Mouse (Mus musculus): ENCODE data around the gene Bri3. TPM values are rescaled to one million over a fixed set of nuclear protein-coding genes. Genes with fewer than 3 reads are reported as not detected.
"Not testable (repeated sequence)": the region's sequence is repeated elsewhere in the genome, so short reads cannot be mapped to it uniquely, and the experiment has no call there.

Gene Bri3
- total RNA-seq, 2 experiments from 2014 or later: 68.9 to 72.5 TPM

- intact Hi-C loops (cut with DNase I): no loop called here
These were observed 100.4 kb downstream of the Bri3 start for GRCm38 (mm10) chr5:144344592-144344991.

GRCm38 (mm10) chr5:144351185-144351584 is 106.9 kb downstream of the Bri3 start:
- intact Hi-C loops (cut with DNase I): no loop called here
- DNase-seq: no peak

More at GRCm38 (mm10) chr5:144344592-144344991, 100.4 kb downstream of the Bri3 start:
- DNase-seq: no peak

DNA sequence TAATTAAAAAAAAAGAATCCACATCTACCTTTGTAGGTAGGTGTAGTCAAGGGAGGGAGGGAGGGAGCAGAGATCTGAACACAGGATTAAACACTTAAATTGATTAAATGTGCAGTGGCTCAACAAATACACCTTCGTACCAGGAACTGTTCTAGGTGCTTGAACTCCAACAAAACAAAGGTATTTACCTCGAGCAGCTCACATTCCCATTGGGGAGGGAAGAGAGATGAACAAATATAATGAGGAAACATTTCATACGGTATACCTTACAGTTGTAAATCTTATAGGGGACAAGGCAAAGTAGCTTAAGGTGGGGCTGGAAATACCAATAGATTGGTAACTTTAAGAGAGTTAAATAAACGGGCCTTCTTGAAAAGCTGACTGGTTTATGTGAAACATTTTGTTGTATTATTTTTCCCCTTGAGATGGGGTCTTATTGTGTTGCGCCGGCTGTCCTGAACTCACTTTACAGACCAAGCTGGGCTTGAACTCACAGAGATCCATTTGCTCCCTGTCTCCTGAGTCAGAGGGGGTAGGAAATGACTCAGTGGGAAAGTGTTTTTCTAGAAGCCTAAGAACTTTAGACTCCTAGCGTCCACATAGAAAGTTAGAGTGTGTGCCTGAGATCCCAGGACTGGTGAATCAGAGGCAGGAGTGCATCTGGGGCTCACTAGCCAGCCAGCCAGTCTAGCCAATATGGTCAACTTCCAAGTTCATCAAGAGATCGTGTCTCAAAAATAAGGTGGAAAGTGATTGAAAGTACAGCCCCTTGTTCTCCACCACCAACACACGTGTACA is 108.2 kb downstream of the Bri3 start:
- intact Hi-C loops (cut with DNase I): no loop called here
- no peak for DNase-seq

- intact Hi-C loops (cut with DNase I): no loop called here
- no peak for DNase-seq
These were observed 112.7 kb downstream of the Bri3 start for GRCm38 (mm10) chr5:144356776-144357455.

GRCm38 (mm10) chr5:144357551-144357880 is 113.3 kb downstream of the Bri3 start:
- DNase-seq: no peak
- intact Hi-C loops (cut with DNase I): no loop called here

DNA sequence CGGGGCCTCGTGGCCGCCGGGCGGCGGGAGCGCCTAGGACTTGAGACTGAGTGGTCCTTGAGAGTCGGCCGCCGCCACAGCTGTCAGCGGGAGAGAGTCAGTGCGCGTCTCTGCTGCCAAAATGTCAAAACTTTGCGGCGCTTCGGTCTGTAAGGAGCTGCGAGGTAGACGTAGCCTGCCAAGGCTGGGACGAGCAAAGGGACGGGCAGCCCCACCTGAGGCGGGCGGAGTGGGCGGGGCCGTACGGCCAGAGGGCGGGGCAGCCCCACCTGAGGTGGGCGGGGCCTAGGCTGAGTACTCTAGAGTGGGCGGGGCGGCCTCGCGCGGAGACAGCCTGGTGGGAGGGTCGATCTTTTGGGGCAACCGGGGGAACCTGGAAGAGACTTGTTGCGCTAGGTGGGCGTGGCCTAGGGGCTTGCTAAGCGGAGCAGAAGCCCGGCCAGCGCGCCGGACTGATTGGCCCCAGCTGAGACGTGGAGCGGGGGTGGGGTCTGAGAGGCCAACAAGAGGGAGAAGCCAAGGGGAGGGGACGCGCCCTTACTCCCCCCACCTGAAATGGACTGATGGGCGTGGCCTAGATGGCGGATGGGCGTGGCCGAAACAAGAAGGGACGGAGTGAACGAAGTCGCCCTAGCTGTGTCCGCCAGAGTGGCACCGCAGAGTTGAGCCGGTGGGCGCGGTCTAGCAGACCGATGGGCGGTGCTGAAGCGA is 113.8 kb downstream of the Bri3 start, which contains the start of gene Baiap2l1:
Baiap2l1 (minus strand) TSS at position 232 of the 711 bp plus-strand sequence.
- DNase-seq: peak; percentile 74
- intact Hi-C loops (cut with DNase I): no loop called here

GRCm38 (mm10) chr5:144358592-144358917 is 114.3 kb downstream of the Bri3 start:
- intact Hi-C loops (cut with DNase I): no loop called here
- DNase-seq: no peak

DNA sequence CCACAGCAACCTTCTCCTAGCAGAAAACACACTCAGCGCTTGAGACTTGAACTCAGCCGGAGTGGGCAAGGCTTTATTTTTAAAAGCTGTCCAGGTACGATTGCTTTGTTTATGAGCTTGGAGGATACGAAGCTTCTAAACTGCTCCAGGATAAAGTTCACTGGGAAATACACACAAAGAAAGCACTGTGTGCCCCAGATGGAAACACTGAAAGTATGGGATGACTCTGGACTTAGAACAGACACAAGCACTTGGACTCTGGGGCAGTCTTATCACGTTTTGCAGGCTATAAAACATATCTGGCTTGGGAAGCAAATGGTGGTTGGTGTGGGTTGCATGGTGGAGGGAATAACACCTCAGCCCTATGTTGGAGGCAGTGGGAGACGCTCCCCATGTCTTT is 115.6 kb downstream of the Bri3 start:
- intact Hi-C loops (cut with DNase I): no loop called here
- DNase-seq: no peak

DNA sequence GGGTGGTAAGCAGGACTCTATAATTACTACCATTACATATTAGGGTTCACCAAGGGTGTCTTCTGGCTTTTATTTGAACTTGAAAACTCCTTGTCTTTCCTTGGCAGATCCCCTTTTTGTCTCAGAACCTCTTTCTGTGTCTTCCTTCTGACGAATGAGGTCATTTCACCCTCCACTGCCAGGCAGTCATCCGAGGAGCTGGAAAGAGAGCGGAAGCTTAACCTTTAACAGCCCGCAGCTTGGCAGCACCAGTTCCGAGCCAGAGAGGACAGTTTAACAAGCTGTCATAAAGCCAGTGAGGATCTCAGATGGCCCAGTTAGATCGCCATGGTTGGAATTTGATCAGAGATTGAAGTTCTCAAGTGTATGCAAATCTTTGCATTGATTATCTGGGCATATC is 116.1 kb downstream of the Bri3 start:
- peak; percentile 16 for DNase-seq
- intact Hi-C loops (cut with DNase I): no loop called here

- intact Hi-C loops (cut with DNase I): no loop called here
These were observed 120.6 kb downstream of the Bri3 start for GRCm38 (mm10) chr5:144364680-144365357.

DNA sequence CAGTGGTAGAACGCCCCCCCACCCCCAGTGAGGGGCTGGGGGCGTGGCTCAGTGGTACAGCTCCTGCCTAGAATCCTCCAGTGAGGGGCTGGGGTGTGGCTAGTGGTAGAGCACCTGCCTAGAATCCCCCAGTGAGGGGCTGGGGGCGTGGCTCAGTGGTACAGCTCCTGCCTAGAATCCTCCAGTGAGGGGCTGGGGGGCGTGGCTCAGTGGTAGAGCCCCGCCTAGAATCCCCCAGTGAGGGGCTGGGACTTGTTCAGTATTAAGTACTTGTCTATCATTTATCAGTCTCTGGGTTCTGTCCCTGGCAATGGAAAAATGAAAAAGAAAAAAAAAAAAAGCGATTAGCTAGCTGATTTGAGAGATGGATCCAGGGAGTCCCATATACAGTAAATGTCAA is 122.3 kb downstream of the Bri3 start:
- not testable (repeated sequence) for DNase-seq

More at GRCm38 (mm10) chr5:144364680-144365357, 120.6 kb downstream of the Bri3 start:
- no peak for DNase-seq

GRCm38 (mm10) chr5:144368661-144369205 is 124.5 kb downstream of the Bri3 start:
- intact Hi-C loops (cut with DNase I): no loop called here
- no peak for DNase-seq

More for the DNA sequence above, 122.3 kb downstream of the Bri3 start:
- intact Hi-C loops (cut with DNase I): not testable (repeated sequence)

DNA sequence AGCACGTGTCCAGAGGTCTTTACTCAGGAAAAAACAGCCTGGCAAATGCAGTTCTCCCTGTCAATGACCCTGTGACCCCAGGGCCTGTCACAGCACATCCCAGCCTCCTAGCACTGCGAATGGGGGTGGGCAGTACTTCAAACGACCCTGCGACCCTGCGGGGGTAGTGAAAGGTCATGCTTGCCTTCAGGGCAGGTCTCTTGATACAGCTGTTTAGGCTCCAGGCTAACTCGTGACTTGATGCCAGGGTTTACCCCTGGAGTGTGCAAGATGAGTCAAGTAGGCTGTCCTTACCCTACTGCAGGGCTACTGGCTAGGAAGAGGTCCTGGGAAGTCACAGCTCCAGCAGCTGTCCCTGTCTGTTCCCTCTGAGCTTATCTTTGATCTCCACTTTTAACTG is 126.7 kb downstream of the Bri3 start:
- intact Hi-C loops (cut with DNase I): no loop called here
- DNase-seq: no peak

- DNase-seq: no peak
- intact Hi-C loops (cut with DNase I): no loop called here
These were observed 127.9 kb downstream of the Bri3 start for GRCm38 (mm10) chr5:144372177-144372576.

GRCm38 (mm10) chr5:144372885-144373284 is 128.6 kb downstream of the Bri3 start:
- DNase-seq: no peak
- intact Hi-C loops (cut with DNase I): no loop called here

GRCm38 (mm10) chr5:144379431-144379830 is 135.2 kb downstream of the Bri3 start:
- intact Hi-C loops (cut with DNase I): no loop called here
- no peak for DNase-seq

GRCm38 (mm10) chr5:144380689-144381088 is 136.5 kb downstream of the Bri3 start:
- intact Hi-C loops (cut with DNase I): no loop called here
- no peak for DNase-seq

- peak; percentile 21 for DNase-seq
- intact Hi-C loops (cut with DNase I): no loop called here
These were observed 137.5 kb downstream of the Bri3 start for GRCm38 (mm10) chr5:144381782-144382181.

- intact Hi-C loops (cut with DNase I): no loop called here
These were observed 139.7 kb downstream of the Bri3 start for GRCm38 (mm10) chr5:144383936-144384335.

GRCm38 (mm10) chr5:144387851-144388250 is 143.6 kb downstream of the Bri3 start:
- intact Hi-C loops (cut with DNase I): loop anchor here (2.0 kb wide), 1 partner anchor 339 kb away; no protein-coding TSS in a partner anchor
- DNase-seq: peak; percentile 44

More at GRCm38 (mm10) chr5:144383936-144384335, 139.7 kb downstream of the Bri3 start:
- DNase-seq: no peak

GRCm38 (mm10) chr5:144394142-144394541 is 149.9 kb downstream of the Bri3 start:
- intact Hi-C loops (cut with DNase I): no loop called here
- no peak for DNase-seq

Data from left cerebral cortex, postnatal 4 days (tissue).